Mouse (Mus musculus) heart, postnatal 0 days (tissue): ENCODE data around the gene Sspo. TPM values are rescaled to one million over a fixed set of nuclear protein-coding genes. Genes with fewer than 3 reads are reported as not detected.
A peak's percentile ranks its signal among the peaks of the same experiment; 100 is the strongest.

ENCODE experiments used
- ATAC-seq: fragments of 200-750 bp; cut with Nextera tagmentation; 2 replicates; pipeline ENCODE4 v1.8.0; 2017; ENCODE audit warnings: low read depth, moderate number of reproducible peaks, moderate library complexity; ENCODE audit not compliant: insufficient read depth
- DNase-seq: peaks from one replicate; pipeline ENCODE4 v3.0.0-alpha.2; 2016; ENCODE audit warnings: low spot score
- H3K27ac ChIP-seq: fragments of 300-500 bp; sonication (generic); 2 replicates; pipeline ENCODE4 v1.5.1; 2014; ENCODE audit warnings: low read depth, mild to moderate bottlenecking
- H3K27me3 ChIP-seq: fragments of 300-500 bp; sonication (generic); 2 replicates; pipeline ENCODE4 v1.6.1; 2014; ENCODE audit warnings: low read length, mixed read lengths; ENCODE audit not compliant: control insufficient read depth, insufficient read depth
- H3K36me3 ChIP-seq: fragments of 300-500 bp; sonication (generic); replicated peaks from 2 replicates; pipeline ENCODE4 v1.6.1; 2014; ENCODE audit warnings: low read length, mixed read lengths; ENCODE audit not compliant: control insufficient read depth, insufficient read depth
- H3K4me1 ChIP-seq: fragments of 300-500 bp; sonication (generic); 2 replicates; pipeline ENCODE4 v1.6.1; 2014; ENCODE audit warnings: antibody characterized with exemption; ENCODE audit not compliant: control insufficient read depth, insufficient read depth
- H3K4me2 ChIP-seq: fragments of 300-500 bp; sonication (generic); 2 replicates; pipeline ENCODE4 v1.6.1; 2014; ENCODE audit warnings: low read depth, mild to moderate bottlenecking, low read length, moderate library complexity
- H3K4me3 ChIP-seq: fragments of 300-500 bp; sonication (generic); 2 replicates; pipeline ENCODE4 v1.5.1; 2014; ENCODE audit warnings: low read depth, low read length
- H3K9ac ChIP-seq: fragments of 300-500 bp; sonication (generic); replicated peaks from 2 replicates; pipeline ENCODE4 v1.6.1; 2014; ENCODE audit warnings: low read depth, low read length, mixed read lengths
- H3K9me3 ChIP-seq: fragments of 300-500 bp; sonication (generic); replicated peaks from 2 replicates; pipeline ENCODE4 v1.6.1; 2016; ENCODE audit warnings: low read length; ENCODE audit not compliant: control insufficient read depth
- CTCF ChIP-seq: IDR thresholded peaks from 2 replicates; pipeline ENCODE4 v1.5.1; 2016; ENCODE audit warnings: antibody characterized with exemption, control low read depth, low read depth
- EP300 ChIP-seq: IDR thresholded peaks from 2 replicates; pipeline ENCODE4 v1.6.1; 2016; ENCODE audit warnings: antibody characterized with exemption, low read depth
- WGBS: fragments of 180-500 bp; shearing (Covaris S2); extraction: QIAGEN DNeasy Blood & Tissue Kit; methylation state at CpG from one replicate; pipeline ENCODE4 v1.1.7; 2014; 5-methylcytosine and 5-hydroxymethylcytosine counted together
- microRNA-seq: library from miRNA; unstranded; fragments of <30 nt; microRNA quantifications from one replicate; pipeline ENCODE4, GENCODE M21; 2016
- polyA plus RNA-seq: library from polyadenylated mRNA; unstranded; fragments of >200 nt; fragmentation: Nextera tagmentation; extraction: Ambion mirVana; gene quantifications from 2 replicates; pipeline ENCODE4 v1.2.1, GENCODE M21; 2015
- total RNA-seq: library from RNA; depleted of rRNA; stranded (reverse); fragments of >200 nt; gene quantifications from 2 replicates; pipeline ENCODE4 v1.2.3, GENCODE M21; 2014; ENCODE audit warnings: low replicate concordance; rRNA removed

The Sspo gene
- total and polyA plus RNA-seq, 2 experiments from 2014 or later: 0.15 to 3.4 TPM

GRCm38 (mm10) chr6:48545251-48545650 lies 97.2 kb downstream of the Sspo start:
- H3K9ac ChIP-seq: no peak overlapping the region
- H3K9me3 ChIP-seq: no peaks in the 10 kb centered on the region
- H3K27ac ChIP-seq: no peak overlapping the region
- no peak for DNase-seq
- no peaks in the 10 kb centered on the region for H3K4me1 ChIP-seq
- H3K27me3 ChIP-seq: no peaks in the 10 kb centered on the region
- no peaks in the 10 kb centered on the region for H3K36me3 ChIP-seq
- H3K4me2 ChIP-seq: no peak overlapping the region
- 55% methylated on average over 5 of the region's 5 CpGs for WGBS
- no peak for TF ChIP-seq EP300
- no peak for TF ChIP-seq CTCF
- H3K4me3 ChIP-seq: no peak overlapping the region
- no peak for ATAC-seq

DNA sequence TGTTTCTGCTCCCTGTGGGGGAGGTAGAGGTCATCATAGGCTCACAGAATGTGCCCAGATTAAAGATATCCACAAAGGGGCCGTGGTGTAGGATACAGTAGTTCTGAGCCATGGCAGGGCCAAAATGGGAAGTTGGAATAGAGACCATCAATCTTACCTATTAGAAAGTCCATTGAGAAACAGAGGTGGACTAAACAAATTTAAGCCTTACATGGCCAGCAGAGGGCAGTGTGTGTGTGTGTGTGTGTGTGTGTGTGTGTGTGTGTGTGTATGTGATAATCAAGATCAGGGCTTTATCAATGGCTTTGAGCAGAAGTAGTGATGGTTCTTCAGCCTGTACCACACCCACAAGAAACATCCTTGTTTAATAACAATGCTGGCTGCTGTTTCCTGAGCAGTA lies 98.2 kb downstream of the Sspo start:
- Histone ChIP-seq H3K27ac (no peak overlapping the region), H3K4me2 (no peak overlapping the region), H3K9me3 (no peaks in the 10 kb centered on the region), H3K27me3 (no peaks in the 10 kb centered on the region), H3K36me3 (no peaks in the 10 kb centered on the region), H3K4me1 (no peaks in the 10 kb centered on the region), H3K4me3 (no peak overlapping the region), H3K9ac (no peak overlapping the region)
- peak; percentile 65 for TF ChIP-seq CTCF
- no peak for TF ChIP-seq EP300
- 26% methylated on average over 1 of the region's 1 CpGs for WGBS
- ATAC-seq (no peak), DNase-seq (no peak)

DNA sequence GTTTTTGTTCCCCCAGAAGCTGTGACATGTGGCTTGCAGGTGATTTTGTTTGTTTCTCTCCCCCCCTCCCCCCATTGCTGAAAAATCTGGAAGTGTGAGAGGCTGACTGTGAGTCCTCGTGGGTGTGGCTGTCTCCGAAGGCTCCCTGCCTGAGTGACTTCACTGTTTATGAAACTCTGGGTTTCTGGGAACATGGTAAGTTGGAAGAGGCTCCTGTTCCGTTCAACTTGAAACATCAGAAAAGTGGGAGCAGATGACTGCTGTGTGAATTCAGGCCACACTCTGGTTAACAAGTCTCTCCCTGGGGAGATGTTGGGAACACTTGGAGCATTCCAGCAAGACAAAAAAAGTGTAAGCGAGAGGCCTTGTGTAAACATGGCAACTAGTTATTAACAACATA lies 98.8 kb downstream of the Sspo start:
- Histone ChIP-seq H3K27ac (no peak overlapping the region), H3K36me3 (no peaks in the 10 kb centered on the region), H3K9ac (no peak overlapping the region), H3K4me1 (no peaks in the 10 kb centered on the region), H3K27me3 (no peaks in the 10 kb centered on the region), H3K4me3 (no peak overlapping the region), H3K4me2 (no peak overlapping the region), H3K9me3 (no peaks in the 10 kb centered on the region)
- DNase-seq: no peak
- WGBS: 52% methylated on average over 4 of the region's 4 CpGs
- ATAC-seq: no peak
- TF ChIP-seq EP300 (no peak), CTCF (no peak)

GRCm38 (mm10) chr6:48548314-48548713 lies 100.3 kb downstream of the Sspo start:
- Histone ChIP-seq H3K27ac (no peak overlapping the region), H3K27me3 (no peaks in the 10 kb centered on the region), H3K36me3 (no peaks in the 10 kb centered on the region), H3K4me2 (no peak overlapping the region), H3K4me3 (no peak overlapping the region), H3K9ac (no peak overlapping the region), H3K9me3 (no peaks in the 10 kb centered on the region), H3K4me1 (no peaks in the 10 kb centered on the region)
- DNase-seq: no peak
- no peak for ATAC-seq
- WGBS: 80% methylated on average over 6 of the region's 6 CpGs
- TF ChIP-seq CTCF (no peak), EP300 (no peak)

Small RNA genes lying within 50 kb of the gene (microRNA-seq; reads per million reads assigned to microRNA genes)
- not detected for gene Gm24325

Other genes with a start within 250 kb of the Sspo start
- 26.8 and 33.8 TPM in 2 replicates for gene Krba1, start 52.6 kb upstream of the Sspo start, total RNA-seq
- 11.7 and 14.8 TPM in 2 replicates for gene Krba1, start 52.6 kb upstream of the Sspo start, polyA plus RNA-seq
- 20.2 and 27.4 TPM in 2 replicates for gene Zfp467, start 2.4 kb upstream of the Sspo start, total RNA-seq
- gene Zfp467, start 2.4 kb upstream of the Sspo start, polyA plus RNA-seq: 22.1 and 24.6 TPM in 2 replicates
- 10.5 and 17.2 TPM in 2 replicates for gene Atp6v0e2, start 89.4 kb downstream of the Sspo start, total RNA-seq
- gene Atp6v0e2, start 89.4 kb downstream of the Sspo start, polyA plus RNA-seq: 13.0 and 15.4 TPM in 2 replicates
- gene Lrrc61, start 106.6 kb downstream of the Sspo start, total RNA-seq: 3.9 and 7.6 TPM in 2 replicates
- gene Lrrc61, start 106.6 kb downstream of the Sspo start, polyA plus RNA-seq: 3.8 and 5.8 TPM in 2 replicates
- 56.8 and 72.8 TPM in 2 replicates for gene Rarres2, start 124.6 kb downstream of the Sspo start, total RNA-seq
- gene Rarres2, start 124.6 kb downstream of the Sspo start, polyA plus RNA-seq: 65.7 and 71.8 TPM in 2 replicates
- gene Gm45021, start 141.4 kb downstream of the Sspo start, total RNA-seq: not detected in 2 replicates
- not detected in 2 replicates for gene Gm45021, start 141.4 kb downstream of the Sspo start, polyA plus RNA-seq
- gene Repin1, start 145.7 kb downstream of the Sspo start, total RNA-seq: 49.7 and 50.3 TPM in 2 replicates
- gene Repin1, start 145.7 kb downstream of the Sspo start, polyA plus RNA-seq: 16.6 and 17.5 TPM in 2 replicates
- gene Gm44965, start 145.7 kb downstream of the Sspo start, total RNA-seq: not detected in 2 replicates
- gene Gm44965, start 145.7 kb downstream of the Sspo start, polyA plus RNA-seq: not detected in 2 replicates
- gene Zfp775, start 153.8 kb downstream of the Sspo start, total RNA-seq: 4.0 and 5.1 TPM in 2 replicates
- gene Zfp775, start 153.8 kb downstream of the Sspo start, polyA plus RNA-seq: 5.7 and 7.6 TPM in 2 replicates
- 0.38 TPM in 1 of 2 replicates, not detected in the other for gene AI854703, start 178.5 kb downstream of the Sspo start, total RNA-seq
- gene AI854703, start 178.5 kb downstream of the Sspo start, polyA plus RNA-seq: 0.73 and 0.87 TPM in 2 replicates
- 0.15 and 3.2 TPM in 2 replicates for gene Gimap8, start 199.0 kb downstream of the Sspo start, total RNA-seq
- gene Gimap8, start 199.0 kb downstream of the Sspo start, polyA plus RNA-seq: 2.6 and 2.7 TPM in 2 replicates
- gene Gimap9, start 227.9 kb downstream of the Sspo start, total RNA-seq: 1.8 and 4.6 TPM in 2 replicates
- 4.7 and 5.7 TPM in 2 replicates for gene Gimap9, start 227.9 kb downstream of the Sspo start, polyA plus RNA-seq
- 23.0 and 27.1 TPM in 2 replicates for gene Gimap4, start 236.3 kb downstream of the Sspo start, total RNA-seq
- gene Gimap4, start 236.3 kb downstream of the Sspo start, polyA plus RNA-seq: 37.4 and 43.8 TPM in 2 replicates